Mouse (Mus musculus): Measurements from ENCODE around the gene Numb. TPM values are rescaled to one million over a fixed set of nuclear protein-coding genes. Genes with fewer than 3 reads are reported as not detected.

Numb gene
- polyA plus RNA-seq, 1 experiment from 2014 or later = 30.6 TPM

DNA sequence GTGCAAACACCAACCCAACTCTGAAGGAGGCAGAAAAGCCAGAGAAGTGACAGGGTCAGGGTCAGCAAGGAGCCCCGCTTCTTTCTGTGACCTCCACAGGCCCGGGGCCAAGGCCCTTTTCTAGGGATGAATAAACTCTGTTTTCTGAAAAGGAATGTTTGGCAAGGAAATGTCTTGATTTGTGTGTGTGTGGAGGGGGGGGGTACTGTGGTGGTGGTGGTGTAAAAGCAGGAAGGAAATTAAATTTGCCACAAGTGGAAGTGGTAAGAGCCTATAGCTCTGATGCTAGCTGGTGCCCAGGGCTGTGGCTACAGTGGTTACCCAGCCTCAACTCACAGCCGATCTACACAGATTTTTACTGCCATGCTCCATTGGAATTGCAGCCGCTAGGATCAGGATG is 159.0 kb downstream of the Numb start:
- H3K9me3 ChIP-seq (replicated peaks; ENCODE audit: control insufficient read depth, low read length) = no peaks in the 10 kb centered on the region
- H3K36me3 ChIP-seq (ENCODE audit: control insufficient read depth, insufficient read depth) = no peaks in the 10 kb centered on the region
- no peaks in the 10 kb centered on the region; the same call in none of the 2 replicates for H3K27me3 ChIP-seq (ENCODE audit: control insufficient read depth, insufficient read depth, low read length)
- no peak overlapping the region for H3K27ac ChIP-seq (ENCODE audit: low read length)
- WGBS = 54% methylated on average over 4 of the region's 4 CpGs
- no peak for ATAC-seq (replicated peaks; ENCODE audit: extremely low read depth, insufficient read depth, low FRiP score)
- peaks cover 9% of the 10 kb centered on the region for H3K4me1 ChIP-seq (ENCODE audit: control insufficient read depth, insufficient read depth, low read length)
- H3K4me3 ChIP-seq (ENCODE audit: low read length) = no peak overlapping the region
- H3K4me2 ChIP-seq (ENCODE audit: low read depth, low read length) = no peak overlapping the region
- H3K9ac ChIP-seq (ENCODE audit: low read length) = no peak overlapping the region

DNA sequence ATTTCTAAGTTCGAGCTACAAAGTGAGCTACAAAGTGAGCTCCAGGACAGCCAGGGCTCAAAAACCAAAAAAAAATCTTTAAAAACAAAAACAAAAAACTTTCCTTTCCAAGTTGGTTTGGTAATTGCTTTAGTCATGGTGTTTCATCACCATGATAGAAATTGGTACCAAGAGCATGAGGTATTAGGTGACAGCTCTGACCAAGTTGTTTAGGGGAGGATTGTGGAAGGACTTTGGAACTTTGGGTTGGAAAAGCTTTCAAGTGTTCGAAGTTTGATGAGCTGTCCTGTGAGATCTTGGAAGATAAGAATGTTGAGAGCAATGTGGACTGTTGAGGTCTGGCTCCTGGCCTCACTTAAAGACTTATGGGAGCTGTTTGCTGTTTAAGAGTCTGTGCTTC is 161.5 kb downstream of the Numb start:
- Histone ChIP-seq H3K9me3 (replicated peaks; ENCODE audit: control insufficient read depth, low read length) (no peaks in the 10 kb centered on the region), H3K4me3 (ENCODE audit: low read length) (no peak overlapping the region), H3K4me1 (ENCODE audit: control insufficient read depth, insufficient read depth, low read length) (peaks cover 9% of the 10 kb centered on the region), H3K36me3 (ENCODE audit: control insufficient read depth, insufficient read depth) (no peaks in the 10 kb centered on the region), H3K9ac (ENCODE audit: low read length) (no peak overlapping the region), H3K27ac (ENCODE audit: low read length) (no peak overlapping the region), H3K27me3 (ENCODE audit: control insufficient read depth, insufficient read depth, low read length) (no peaks in the 10 kb centered on the region), H3K4me2 (ENCODE audit: low read depth, low read length) (no peak overlapping the region)
- ATAC-seq (replicated peaks; ENCODE audit: extremely low read depth, insufficient read depth, low FRiP score) = no peak
- 86% methylated on average over 2 of the region's 2 CpGs for WGBS

GRCm38 (mm10) chr12:83758735-83759134 is 163.0 kb downstream of the Numb start:
- H3K4me3 ChIP-seq (ENCODE audit: low read length) = no peak overlapping the region
- no peak overlapping the region for H3K4me2 ChIP-seq (ENCODE audit: low read depth, low read length)
- no peaks in the 10 kb centered on the region for H3K27me3 ChIP-seq (ENCODE audit: control insufficient read depth, insufficient read depth, low read length)
- H3K36me3 ChIP-seq (ENCODE audit: control insufficient read depth, insufficient read depth) = no peaks in the 10 kb centered on the region
- H3K9ac ChIP-seq (ENCODE audit: low read length) = no peak overlapping the region
- no peak overlapping the region for H3K27ac ChIP-seq (ENCODE audit: low read length)
- H3K9me3 ChIP-seq (replicated peaks; ENCODE audit: control insufficient read depth, low read length) = no peaks in the 10 kb centered on the region
- peaks cover 6% of the 10 kb centered on the region; the same call in 1 of the 2 replicates for H3K4me1 ChIP-seq (ENCODE audit: control insufficient read depth, insufficient read depth, low read length)
- 80% methylated on average over 10 of the region's 10 CpGs for WGBS
- no peak for ATAC-seq (replicated peaks; ENCODE audit: extremely low read depth, insufficient read depth, low FRiP score)

GRCm38 (mm10) chr12:83752495-83752894 is 169.2 kb downstream of the Numb start:
- ATAC-seq (replicated peaks; ENCODE audit: extremely low read depth, insufficient read depth, low FRiP score) = no peak
- 14% methylated on average over 2 of the region's 2 CpGs for WGBS

DNA sequence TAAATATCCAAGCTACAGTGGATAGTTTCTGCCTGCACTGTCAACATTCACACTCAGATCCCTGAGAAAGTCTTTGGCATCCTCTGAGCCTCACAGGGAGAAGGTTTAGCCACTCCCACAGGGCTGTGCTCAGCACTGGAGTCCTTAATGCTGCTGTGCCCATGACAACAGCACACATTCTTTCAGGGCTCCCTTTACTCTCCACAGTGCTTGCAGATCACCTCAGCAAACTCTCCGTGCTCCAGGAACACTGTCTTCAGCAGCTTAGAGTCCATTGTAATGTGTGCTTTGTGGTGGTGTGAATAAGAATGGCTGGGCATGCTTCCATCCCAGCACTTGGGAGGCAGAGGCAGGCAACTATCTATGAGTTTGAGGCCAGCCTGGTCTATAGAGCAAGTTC is 172.5 kb downstream of the Numb start:
- Histone ChIP-seq H3K36me3 (ENCODE audit: control insufficient read depth, insufficient read depth) (no peaks in the 10 kb centered on the region), H3K4me2 (ENCODE audit: low read depth, low read length) (no peak overlapping the region), H3K9me3 (replicated peaks; ENCODE audit: control insufficient read depth, low read length) (no peaks in the 10 kb centered on the region), H3K9ac (ENCODE audit: low read length) (no peak overlapping the region), H3K4me3 (ENCODE audit: low read length) (no peak overlapping the region), H3K27me3 (ENCODE audit: control insufficient read depth, insufficient read depth, low read length) (no peaks in the 10 kb centered on the region), H3K4me1 (ENCODE audit: control insufficient read depth, insufficient read depth, low read length) (no peaks in the 10 kb centered on the region), H3K27ac (ENCODE audit: low read length) (no peak overlapping the region)
- no peak for ATAC-seq (replicated peaks; ENCODE audit: extremely low read depth, insufficient read depth, low FRiP score)
- WGBS = 47% methylated on average over 1 of the region's 1 CpGs

More at GRCm38 (mm10) chr12:83752495-83752894, 169.2 kb downstream of the Numb start:
- Histone ChIP-seq H3K4me3 (ENCODE audit: low read length) (no peak overlapping the region), H3K27ac (ENCODE audit: low read length) (no peak overlapping the region), H3K27me3 (ENCODE audit: control insufficient read depth, insufficient read depth, low read length) (no peaks in the 10 kb centered on the region), H3K9ac (ENCODE audit: low read length) (no peak overlapping the region), H3K36me3 (ENCODE audit: control insufficient read depth, insufficient read depth) (no peaks in the 10 kb centered on the region), H3K9me3 (replicated peaks; ENCODE audit: control insufficient read depth, low read length) (no peaks in the 10 kb centered on the region), H3K4me1 (ENCODE audit: control insufficient read depth, insufficient read depth, low read length) (no peaks in the 10 kb centered on the region), H3K4me2 (ENCODE audit: low read depth, low read length) (no peak overlapping the region)

Other genes starting within 250 kb of the Numb start
- gene Psen1, start 233.8 kb downstream of the Numb start, polyA plus RNA-seq (2015; fragmentation: Nextera tagmentation; extraction: Ambion mirVana) = 46.1 and 49.4 TPM in 2 replicates
- gene Papln, start 158.3 kb downstream of the Numb start, polyA plus RNA-seq (2015; fragmentation: Nextera tagmentation; extraction: Ambion mirVana) = 0.88 and 1.1 TPM in 2 replicates
- gene Riox1, start 28.7 kb upstream of the Numb start, polyA plus RNA-seq (2015; fragmentation: Nextera tagmentation; extraction: Ambion mirVana) = 7.9 TPM in 2 replicates
- not detected in 2 replicates for gene Heatr4, start 62.9 kb upstream of the Numb start, polyA plus RNA-seq (2015; fragmentation: Nextera tagmentation; extraction: Ambion mirVana)
- gene Acot2, start 65.9 kb upstream of the Numb start, polyA plus RNA-seq (2015; fragmentation: Nextera tagmentation; extraction: Ambion mirVana) = 75.6 and 85.0 TPM in 2 replicates
- gene Acot1, start 87.6 kb upstream of the Numb start, polyA plus RNA-seq (2015; fragmentation: Nextera tagmentation; extraction: Ambion mirVana) = 31.0 and 34.0 TPM in 2 replicates
- gene Acot4, start 116.4 kb upstream of the Numb start, polyA plus RNA-seq (2015; fragmentation: Nextera tagmentation; extraction: Ambion mirVana) = 0.66 and 0.96 TPM in 2 replicates
- not detected in 2 replicates for gene Gm49366, start 117.0 kb upstream of the Numb start, polyA plus RNA-seq (2015; fragmentation: Nextera tagmentation; extraction: Ambion mirVana)
- 0.70 and 0.92 TPM in 2 replicates for gene Acot3, start 130.2 kb upstream of the Numb start, polyA plus RNA-seq (2015; fragmentation: Nextera tagmentation; extraction: Ambion mirVana)
- gene Acot5, start 147.4 kb upstream of the Numb start, polyA plus RNA-seq (2015; fragmentation: Nextera tagmentation; extraction: Ambion mirVana) = 0.14 and 0.22 TPM in 2 replicates
- gene Acot6, start 178.7 kb upstream of the Numb start, polyA plus RNA-seq (2015; fragmentation: Nextera tagmentation; extraction: Ambion mirVana) = 0.85 and 1.3 TPM in 2 replicates
- gene Dnal1, start 192.4 kb upstream of the Numb start, polyA plus RNA-seq (2015; fragmentation: Nextera tagmentation; extraction: Ambion mirVana) = 3.5 and 4.0 TPM in 2 replicates
- 0.59 and 0.60 TPM in 2 replicates for gene Pnma1, start 226.6 kb upstream of the Numb start, polyA plus RNA-seq (2015; fragmentation: Nextera tagmentation; extraction: Ambion mirVana)